Mouse (Mus musculus): ENCODE results near the gene Ifit2.
A peak's percentile ranks its signal among the peaks of the same experiment; 100 is the strongest.

Ifit2 gene

GRCm38 (mm10) chr19:34550534-34551223 lies at the start of gene Ifit2:
TSS of gene Ifit2 (plus strand) at chr19:34550694.
- peak; percentile 75 to 80 for DNase-seq

- DNase-seq: peak; percentile 84 to 88
Measured at GRCm38 (mm10) chr19:34500763-34501162, 49.7 kb upstream of the Ifit2 start.

- DNase-seq: peak in 1 of 2 experiments; percentile 39
Measured at GRCm38 (mm10) chr19:34505161-34505721, 45.3 kb upstream of the Ifit2 start.

- DNase-seq: peak; percentile 76 to 90
Measured at GRCm38 (mm10) chr19:34510717-34511116, 39.8 kb upstream of the Ifit2 start.

- peak; percentile 33 to 37 for DNase-seq
Measured at GRCm38 (mm10) chr19:34511528-34511927, 39.0 kb upstream of the Ifit2 start.

- DNase-seq: peak; percentile 25 to 33
Measured at GRCm38 (mm10) chr19:34515681-34516080, 34.8 kb upstream of the Ifit2 start.

GRCm38 (mm10) chr19:34516346-34516745 lies 34.1 kb upstream of the Ifit2 start:
- no peak for DNase-seq

GRCm38 (mm10) chr19:34517197-34517596 lies 33.3 kb upstream of the Ifit2 start:
- DNase-seq: no peak

- no peak for DNase-seq
Measured at GRCm38 (mm10) chr19:34517812-34518594, 32.5 kb upstream of the Ifit2 start.

- DNase-seq: no peak
Measured at GRCm38 (mm10) chr19:34518786-34519185, 31.7 kb upstream of the Ifit2 start.

- DNase-seq: no peak
Measured at GRCm38 (mm10) chr19:34519646-34520045, 30.8 kb upstream of the Ifit2 start.

- DNase-seq: no peak
Measured at GRCm38 (mm10) chr19:34520051-34520450, 30.4 kb upstream of the Ifit2 start.

GRCm38 (mm10) chr19:34521361-34521760 lies 29.1 kb upstream of the Ifit2 start:
- DNase-seq: no peak

GRCm38 (mm10) chr19:34521978-34522377 lies 28.5 kb upstream of the Ifit2 start:
- DNase-seq: no peak

- DNase-seq: no peak
Measured at GRCm38 (mm10) chr19:34523106-34523725, 27.3 kb upstream of the Ifit2 start.

- DNase-seq: no peak
Measured at GRCm38 (mm10) chr19:34524646-34525045, 25.8 kb upstream of the Ifit2 start.

GRCm38 (mm10) chr19:34526321-34526923 lies 24.1 kb upstream of the Ifit2 start:
- DNase-seq: peak; percentile 49 to 52

GRCm38 (mm10) chr19:34526941-34527682 lies 23.4 kb upstream of the Ifit2 start, which contains the start of gene Lipa:
TSS of gene Lipa (minus strand) at chr19:34527474.
- peak; percentile 90 to 95 for DNase-seq

- DNase-seq: no peak
Measured at GRCm38 (mm10) chr19:34532061-34532751, 18.3 kb upstream of the Ifit2 start.

GRCm38 (mm10) chr19:34539422-34539821 lies 11.1 kb upstream of the Ifit2 start:
- DNase-seq: no peak

- DNase-seq: no peak
Measured at GRCm38 (mm10) chr19:34546211-34546610, 4.3 kb upstream of the Ifit2 start.
